Mouse (Mus musculus) left cerebral cortex, adult 2 months (tissue): ENCODE results near the gene Inpp5a. TPM values are rescaled to one million over a fixed set of nuclear protein-coding genes. Genes with fewer than 3 reads are reported as not detected.

Experiments used
- DNase-seq, 2 experiments: peaks; one replicate each; pipeline ENCODE4 v3.0.0; 2021 to 2022; ENCODE audit warnings: low spot score in 2 of 2, mixed read lengths in 1 of 2; ENCODE audit errors: extremely low spot score in 1 of 2
- H3K27ac ChIP-seq: fragments of 200-600 bp; 2 replicates; pipeline ENCODE4 v1.8.1; 2022
- H3K4me3 ChIP-seq: fragments of 200-600 bp; 2 replicates; pipeline ENCODE4 v1.8.1; 2022
- CTCF ChIP-seq: fragments of 200-600 bp; IDR thresholded peaks from 2 replicates; pipeline ENCODE4 v1.8.1; 2022; ENCODE audit warnings: antibody characterized with exemption, mild to moderate bottlenecking, moderate library complexity
- intact Hi-C: fragments of 180-260 bp; cut with DNase I; formaldehyde crosslinking; loops from one replicate; pipeline ENCODE4 v1.15.1; 2025
- total RNA-seq, 2 experiments: library from RNA; stranded (reverse); gene quantifications; 2 replicates each; pipeline ENCODE4 v1.2.3; 2021

Inpp5a gene
- total RNA-seq, 2 experiments from 2014 or later, result 56.6 to 58.5 TPM

- Histone ChIP-seq H3K4me3 (peak overlapping the region; percentile 91), H3K27ac (peak overlapping the region; percentile 58)
- intact Hi-C loops, result loop anchor here (2.0 kb wide), 2 partner anchors 82 to 88 kb away; no protein-coding TSS in a partner anchor
- no peak for DNase-seq
- no peak for TF ChIP-seq CTCF
These were observed 2.0 kb downstream of the Inpp5a start for GRCm38 (mm10) chr7:139390926-139391325.

- DNase-seq, result no peak
These were observed 2.8 kb downstream of the Inpp5a start for GRCm38 (mm10) chr7:139391691-139392090.

GRCm38 (mm10) chr7:139392106-139392505 is 3.2 kb downstream of the Inpp5a start:
- Histone ChIP-seq H3K4me3 (no peak overlapping the region), H3K27ac (no peak overlapping the region)
- no peak for TF ChIP-seq CTCF
- no peak for DNase-seq
- intact Hi-C loops, result no loop called here

More at GRCm38 (mm10) chr7:139391691-139392090, 2.8 kb downstream of the Inpp5a start:
- no peak for TF ChIP-seq CTCF
- intact Hi-C loops, result loop anchor here (2.0 kb wide), 2 partner anchors 81 to 89 kb away; no protein-coding TSS in a partner anchor
- Histone ChIP-seq H3K27ac (no peak overlapping the region), H3K4me3 (no peak overlapping the region)

GRCm38 (mm10) chr7:139392691-139393235 is 3.9 kb downstream of the Inpp5a start:
- Histone ChIP-seq H3K27ac (no peak overlapping the region), H3K4me3 (no peak overlapping the region)
- no peak for DNase-seq
- intact Hi-C loops, result no loop called here
- no peak for TF ChIP-seq CTCF

GRCm38 (mm10) chr7:139397521-139397920 is 8.6 kb downstream of the Inpp5a start:
- intact Hi-C loops, result no loop called here
- no peak overlapping the region for H3K4me3 ChIP-seq
- TF ChIP-seq CTCF, result no peak
- H3K27ac ChIP-seq, result no peak overlapping the region
- peak in 1 of 2 experiments; percentile 43 for DNase-seq

GRCm38 (mm10) chr7:139398111-139398510 is 9.2 kb downstream of the Inpp5a start:
- intact Hi-C loops, result no loop called here
- TF ChIP-seq CTCF, result no peak
- Histone ChIP-seq H3K4me3 (no peak overlapping the region), H3K27ac (no peak overlapping the region)
- no peak for DNase-seq

- DNase-seq, result no peak
- no peak for TF ChIP-seq CTCF
- no peak overlapping the region for H3K4me3 ChIP-seq
- intact Hi-C loops, result no loop called here
- H3K27ac ChIP-seq, result no peak overlapping the region
These were observed 9.7 kb downstream of the Inpp5a start for GRCm38 (mm10) chr7:139398530-139399021.

GRCm38 (mm10) chr7:139399572-139399971 is 10.7 kb downstream of the Inpp5a start:
- H3K4me3 ChIP-seq, result no peak overlapping the region
- intact Hi-C loops, result no loop called here
- TF ChIP-seq CTCF, result no peak
- H3K27ac ChIP-seq, result no peak overlapping the region
- no peak for DNase-seq

- no peak overlapping the region for H3K27ac ChIP-seq
- DNase-seq, result no peak
- intact Hi-C loops, result no loop called here
- H3K4me3 ChIP-seq, result no peak overlapping the region
- no peak for TF ChIP-seq CTCF
These were observed 11.2 kb downstream of the Inpp5a start for GRCm38 (mm10) chr7:139399977-139400685.

- intact Hi-C loops, result no loop called here
- TF ChIP-seq CTCF, result no peak
- no peak for DNase-seq
- Histone ChIP-seq H3K27ac (no peak overlapping the region), H3K4me3 (no peak overlapping the region)
These were observed 12.0 kb downstream of the Inpp5a start for GRCm38 (mm10) chr7:139400926-139401325.

GRCm38 (mm10) chr7:139401791-139402190 is 12.9 kb downstream of the Inpp5a start:
- intact Hi-C loops, result no loop called here
- TF ChIP-seq CTCF, result no peak

GRCm38 (mm10) chr7:139402721-139403120 is 13.8 kb downstream of the Inpp5a start:
- H3K27ac ChIP-seq, result no peak overlapping the region
- DNase-seq, result no peak
- no peak for TF ChIP-seq CTCF
- intact Hi-C loops, result no loop called here
- no peak overlapping the region for H3K4me3 ChIP-seq

More at GRCm38 (mm10) chr7:139401791-139402190, 12.9 kb downstream of the Inpp5a start:
- no peak overlapping the region for H3K4me3 ChIP-seq
- DNase-seq, result no peak
- H3K27ac ChIP-seq, result no peak overlapping the region

- Histone ChIP-seq H3K4me3 (no peak overlapping the region), H3K27ac (no peak overlapping the region)
- no peak for TF ChIP-seq CTCF
- intact Hi-C loops, result no loop called here
- no peak for DNase-seq
These were observed 17.7 kb downstream of the Inpp5a start for GRCm38 (mm10) chr7:139406581-139406980.
